Mouse (Mus musculus) telencephalon, adult 2 months (tissue): Measurements from ENCODE around the gene Neurog3.
A peak's percentile ranks its signal among the peaks of the same experiment; 100 is the strongest.

Experiments
- DNase-seq: peaks from one replicate; pipeline ENCODE4 v3.0.0-alpha.2; 2011; ENCODE audit warnings: low read depth, low spot score

Gene Neurog3

GRCm38 (mm10) chr10:62132691-62133281 is at the start of gene Neurog3:
TSS of gene Neurog3 (plus strand) at chr10:62133090.
- no peak for DNase-seq

GRCm38 (mm10) chr10:62086044-62086443 is 46.8 kb upstream of the Neurog3 start:
- no peak for DNase-seq

DNA sequence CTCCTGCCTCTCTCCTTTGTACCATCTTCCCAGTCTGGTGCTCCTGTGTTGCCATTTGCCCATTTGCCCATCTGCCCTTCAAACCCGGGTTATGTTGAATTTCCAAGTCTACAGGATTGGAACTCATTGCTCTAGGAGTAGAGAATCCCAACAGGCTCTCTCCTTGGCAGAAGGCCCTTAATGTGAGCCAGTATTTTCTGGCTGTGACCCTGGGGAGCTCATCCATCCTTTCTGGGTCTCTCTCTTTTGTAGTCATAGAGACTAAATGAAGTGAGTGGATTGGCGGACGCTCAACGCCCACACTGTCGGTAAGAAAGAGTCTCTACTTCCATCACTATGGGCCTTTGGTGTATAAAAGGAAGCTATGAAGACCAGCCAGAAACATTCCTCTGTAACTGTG is 46.1 kb upstream of the Neurog3 start:
- DNase-seq, result no peak

- DNase-seq, result no peak
Measured at GRCm38 (mm10) chr10:62088411-62088810, 44.5 kb upstream of the Neurog3 start.

GRCm38 (mm10) chr10:62089071-62089470 is 43.8 kb upstream of the Neurog3 start:
- DNase-seq, result peak; percentile 33

GRCm38 (mm10) chr10:62089486-62089885 is 43.4 kb upstream of the Neurog3 start:
- no peak for DNase-seq

- DNase-seq, result no peak
Measured at GRCm38 (mm10) chr10:62093903-62094302, 39.0 kb upstream of the Neurog3 start.

GRCm38 (mm10) chr10:62094401-62094800 is 38.5 kb upstream of the Neurog3 start:
- DNase-seq, result no peak

GRCm38 (mm10) chr10:62099749-62100403 is 33.0 kb upstream of the Neurog3 start:
- no peak for DNase-seq

GRCm38 (mm10) chr10:62101504-62102439 is 31.1 kb upstream of the Neurog3 start:
- peak; percentile 97 for DNase-seq

GRCm38 (mm10) chr10:62104835-62105576 is 27.9 kb upstream of the Neurog3 start:
- DNase-seq, result peak; percentile 67

- DNase-seq, result no peak
Measured at GRCm38 (mm10) chr10:62107048-62107447, 25.8 kb upstream of the Neurog3 start.

DNA sequence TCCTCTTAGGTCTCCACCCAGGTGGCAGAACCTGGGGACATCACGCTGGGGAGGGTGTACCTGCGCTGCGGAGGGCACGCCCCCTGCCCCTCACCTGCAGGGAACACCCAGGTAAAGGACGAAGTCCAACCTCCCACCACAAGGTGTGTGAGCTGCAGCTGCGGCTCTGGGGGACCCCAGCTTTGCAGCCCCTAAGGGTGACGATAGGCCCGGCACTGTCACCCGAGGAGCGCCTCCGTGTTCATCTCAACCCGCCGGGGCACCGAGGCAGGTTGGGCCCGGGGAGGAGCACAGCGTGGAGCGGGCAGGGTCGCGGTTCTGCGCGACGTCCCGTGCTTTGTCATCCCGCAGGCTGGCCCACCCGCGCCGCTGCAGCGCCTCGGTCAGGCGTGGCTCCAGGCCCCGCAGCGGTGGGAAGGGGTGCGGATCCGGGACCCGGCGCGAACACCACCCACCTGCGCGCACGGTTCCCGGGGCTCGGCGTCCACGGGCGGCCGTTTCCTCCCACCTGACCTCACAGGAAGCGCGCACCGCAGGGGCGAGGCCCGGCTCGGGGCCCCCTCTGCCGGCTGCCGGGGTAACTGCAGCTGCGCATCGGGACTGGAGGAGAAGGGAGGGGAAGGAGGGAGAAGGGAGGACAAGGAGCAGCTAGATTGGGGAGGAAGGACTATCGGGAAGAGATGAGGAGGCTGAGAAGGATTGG is 22.2 kb upstream of the Neurog3 start:
- DNase-seq, result peak; percentile 50

GRCm38 (mm10) chr10:62111207-62111576 is 21.7 kb upstream of the Neurog3 start:
- peak; percentile 34 for DNase-seq

GRCm38 (mm10) chr10:62113865-62114647 is 18.8 kb upstream of the Neurog3 start:
- DNase-seq, result no peak

DNA sequence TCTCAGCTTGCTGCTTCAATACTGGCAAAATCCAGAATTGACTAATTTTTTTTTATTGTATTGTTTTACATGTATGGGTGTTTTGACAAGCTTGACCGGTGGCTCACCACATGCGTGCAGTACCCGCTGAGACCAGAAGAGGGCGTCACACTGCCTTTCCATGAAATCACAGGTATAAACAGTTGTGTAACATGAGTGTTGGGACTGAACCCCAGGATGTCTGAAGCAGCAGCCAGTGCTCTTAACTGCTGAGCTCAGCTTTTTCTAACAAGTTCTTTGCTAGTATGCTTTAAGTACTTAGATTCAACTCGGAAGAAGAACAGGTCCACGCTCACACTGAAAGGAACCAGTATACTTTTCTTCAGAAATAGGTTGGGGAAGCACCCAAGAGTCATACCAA is 5.8 kb upstream of the Neurog3 start:
- no peak for DNase-seq

DNA sequence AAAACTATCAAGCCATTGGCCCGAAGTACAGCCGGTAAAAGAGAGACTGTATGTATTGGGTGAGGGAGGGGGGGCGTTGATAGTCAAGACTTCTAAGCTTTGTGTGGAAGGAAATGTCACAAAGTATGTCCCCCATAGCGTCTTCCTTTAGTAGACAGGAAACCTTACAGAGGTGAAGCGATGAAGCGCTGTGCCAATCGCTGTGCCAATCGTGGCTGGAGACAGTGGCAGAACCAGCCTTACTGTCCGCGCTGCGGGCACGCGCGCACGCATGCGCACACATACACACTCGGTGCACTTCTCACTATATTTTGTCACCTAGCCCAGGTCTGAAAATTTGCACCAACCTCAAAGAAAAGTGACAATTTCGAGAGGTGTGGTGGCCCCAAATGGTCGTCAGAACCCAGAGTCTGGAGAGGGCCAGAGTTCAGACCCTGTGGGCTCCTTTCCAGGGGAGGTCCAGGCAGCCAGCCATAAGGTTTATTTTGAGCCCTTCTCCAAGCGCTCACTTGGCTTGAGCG is 5.1 kb upstream of the Neurog3 start:
- DNase-seq, result no peak

- DNase-seq, result peak; percentile 50
Measured at GRCm38 (mm10) chr10:62128316-62128951, 4.5 kb upstream of the Neurog3 start.

- DNase-seq, result no peak
Measured at GRCm38 (mm10) chr10:62135696-62136470, 3.0 kb downstream of the Neurog3 start.
